Mouse (Mus musculus): ENCODE data around the gene Rnf7. TPM values are rescaled to one million over a fixed set of nuclear protein-coding genes. Genes with fewer than 3 reads are reported as not detected.
"Not testable (repeated sequence)": the region's sequence is repeated elsewhere in the genome, so short reads cannot be mapped to it uniquely, and the experiment has no call there.

Gene Rnf7
- polyA plus RNA-seq, 1 experiment from 2014 or later = 235 TPM

GRCm38 (mm10) chr9:96502856-96503610, 24.6 kb upstream of the Rnf7 start:
- H3K9me3 ChIP-seq (replicated peaks) = no peaks in the 10 kb centered on the region
- H3K4me3 ChIP-seq = no peak overlapping the region
- ATAC-seq = no peak
- no peaks in the 10 kb centered on the region for H3K27me3 ChIP-seq
- 85% methylated on average over 6 of the region's 6 CpGs for WGBS
- no peak overlapping the region for H3K9ac ChIP-seq
- no peaks in the 10 kb centered on the region for H3K36me3 ChIP-seq (ENCODE audit: poor library complexity, severe bottlenecking)
- H3K4me2 ChIP-seq = no peak overlapping the region
- H3K4me1 ChIP-seq = peaks cover 6% of the 10 kb centered on the region
- H3K27ac ChIP-seq = no peak overlapping the region

- H3K4me2 ChIP-seq = no peak overlapping the region
- 93% methylated on average over 7 of the region's 7 CpGs for WGBS
- H3K4me3 ChIP-seq = no peak overlapping the region
- H3K27ac ChIP-seq = no peak overlapping the region
- no peak overlapping the region for H3K9ac ChIP-seq
- no peak for ATAC-seq
- peaks cover 5% of the 10 kb centered on the region for H3K4me1 ChIP-seq
- H3K27me3 ChIP-seq = no peaks in the 10 kb centered on the region
- H3K36me3 ChIP-seq (ENCODE audit: poor library complexity, severe bottlenecking) = no peaks in the 10 kb centered on the region
- no peaks in the 10 kb centered on the region for H3K9me3 ChIP-seq (replicated peaks)
These were observed 22.7 kb upstream of the Rnf7 start for GRCm38 (mm10) chr9:96501217-96501616.

GRCm38 (mm10) chr9:96493212-96493611, 14.7 kb upstream of the Rnf7 start:
- H3K36me3 ChIP-seq (ENCODE audit: poor library complexity, severe bottlenecking) = no peaks in the 10 kb centered on the region
- H3K9ac ChIP-seq = no peak overlapping the region
- no peak overlapping the region for H3K4me2 ChIP-seq
- WGBS = 37% methylated on average over 3 of the region's 3 CpGs
- H3K4me3 ChIP-seq = no peak overlapping the region
- H3K4me1 ChIP-seq = 0 out of 2 replicates have a peak, but pooled peaks cover 6% of the 10 kb centered on the region
- no peak for ATAC-seq
- no peaks in the 10 kb centered on the region for H3K27me3 ChIP-seq
- H3K27ac ChIP-seq = no peak overlapping the region
- H3K9me3 ChIP-seq (replicated peaks) = no peaks in the 10 kb centered on the region

GRCm38 (mm10) chr9:96491810-96492209, 13.3 kb upstream of the Rnf7 start:
- H3K4me1 ChIP-seq = 0 out of 2 replicates have a peak, but pooled peaks cover 6% of the 10 kb centered on the region
- no peak overlapping the region for H3K27ac ChIP-seq
- no peak overlapping the region for H3K4me3 ChIP-seq
- H3K36me3 ChIP-seq (ENCODE audit: poor library complexity, severe bottlenecking) = no peaks in the 10 kb centered on the region
- no peaks in the 10 kb centered on the region for H3K27me3 ChIP-seq
- H3K9ac ChIP-seq = no peak overlapping the region
- H3K4me2 ChIP-seq = no peak overlapping the region
- H3K9me3 ChIP-seq (replicated peaks) = no peaks in the 10 kb centered on the region
- 36% methylated on average over 12 of the region's 12 CpGs for whole genome bisulfite sequencing
- no peak; the same call in 1 of the 2 replicates for ATAC-seq

GRCm38 (mm10) chr9:96487869-96488268, 9.4 kb upstream of the Rnf7 start:
- not testable (repeated sequence) for H3K9ac ChIP-seq; H3K4me3 ChIP-seq; H3K27ac ChIP-seq; ATAC-seq; H3K4me1 ChIP-seq; H3K4me2 ChIP-seq; H3K36me3 ChIP-seq (ENCODE audit: poor library complexity, severe bottlenecking); H3K27me3 ChIP-seq; H3K9me3 ChIP-seq (replicated peaks)
- 94% methylated on average over 5 of the region's 5 CpGs for WGBS

- no peak overlapping the region for H3K4me3 ChIP-seq
- peaks cover 3% of the 10 kb centered on the region; the same call in 1 of the 2 replicates for H3K27me3 ChIP-seq
- H3K9ac ChIP-seq = no peak overlapping the region
- 0 out of 2 replicates have a peak, but pooled peaks cover 3% of the 10 kb centered on the region for H3K4me1 ChIP-seq
- no peak overlapping the region for H3K4me2 ChIP-seq
- H3K9me3 ChIP-seq (replicated peaks) = no peaks in the 10 kb centered on the region
- H3K27ac ChIP-seq = no peak overlapping the region
- ATAC-seq = no peak
- H3K36me3 ChIP-seq (ENCODE audit: poor library complexity, severe bottlenecking) = no peaks in the 10 kb centered on the region
- WGBS = 46% methylated on average over 2 of the region's 2 CpGs
These were observed 5.2 kb upstream of the Rnf7 start for GRCm38 (mm10) chr9:96483648-96484047.

- 69% methylated on average over 3 of the region's 3 CpGs for WGBS
- H3K27ac ChIP-seq = no peak overlapping the region
- H3K4me3 ChIP-seq = no peak overlapping the region
- H3K27me3 ChIP-seq = peaks cover 3% of the 10 kb centered on the region; the same call in 1 of the 2 replicates
- no peak for ATAC-seq
- no peaks in the 10 kb centered on the region for H3K36me3 ChIP-seq (ENCODE audit: poor library complexity, severe bottlenecking)
- H3K4me1 ChIP-seq = 0 out of 2 replicates have a peak, but pooled peaks cover 3% of the 10 kb centered on the region
- no peak overlapping the region for H3K4me2 ChIP-seq
- H3K9ac ChIP-seq = no peak overlapping the region
- no peaks in the 10 kb centered on the region for H3K9me3 ChIP-seq (replicated peaks)
These were observed 4.6 kb upstream of the Rnf7 start for GRCm38 (mm10) chr9:96483028-96483427.

GRCm38 (mm10) chr9:96472356-96472755, 6.1 kb downstream of the Rnf7 start:
- Histone ChIP-seq H3K36me3 (ENCODE audit: poor library complexity, severe bottlenecking) (peaks cover 47% of the 10 kb centered on the region), H3K4me1 (peaks cover 19% of the 10 kb centered on the region), H3K27me3 (no peaks in the 10 kb centered on the region), H3K9ac (no peak overlapping the region), H3K9me3 (replicated peaks) (no peaks in the 10 kb centered on the region), H3K27ac (no peak overlapping the region), H3K4me3 (no peak overlapping the region), H3K4me2 (no peak overlapping the region)
- WGBS = 86% methylated on average over 3 of the region's 3 CpGs
- ATAC-seq = no peak

- not testable (repeated sequence) for H3K4me3 ChIP-seq; ATAC-seq; H3K4me2 ChIP-seq; H3K27me3 ChIP-seq; H3K9me3 ChIP-seq (replicated peaks); H3K9ac ChIP-seq; H3K27ac ChIP-seq
- WGBS = 74% methylated on average over 4 of the region's 4 CpGs
- Histone ChIP-seq H3K4me1 (peaks cover 12% of the 10 kb centered on the region; the same call in 1 of the 2 replicates), H3K36me3 (ENCODE audit: poor library complexity, severe bottlenecking) (peaks cover 53% of the 10 kb centered on the region)
These were observed 6.8 kb downstream of the Rnf7 start for GRCm38 (mm10) chr9:96471681-96472080.

GRCm38 (mm10) chr9:96470266-96470974, 8.1 kb downstream of the Rnf7 start:
- Histone ChIP-seq H3K27me3 (no peaks in the 10 kb centered on the region), H3K27ac (no peak overlapping the region), H3K4me1 (0 out of 2 replicates have a peak, but pooled peaks cover 6% of the 10 kb centered on the region), H3K9ac (no peak overlapping the region), H3K4me3 (no peak overlapping the region), H3K36me3 (ENCODE audit: poor library complexity, severe bottlenecking) (peaks cover 53% of the 10 kb centered on the region), H3K9me3 (replicated peaks) (no peaks in the 10 kb centered on the region), H3K4me2 (no peak overlapping the region)
- no peak for ATAC-seq
- WGBS = 91% methylated on average over 8 of the region's 8 CpGs

GRCm38 (mm10) chr9:96469556-96470265, 8.8 kb downstream of the Rnf7 start:
- H3K36me3 ChIP-seq (ENCODE audit: poor library complexity, severe bottlenecking) = peaks cover 46% of the 10 kb centered on the region
- 69% methylated on average over 8 of the region's 8 CpGs for WGBS
- no peaks in the 10 kb centered on the region for H3K9me3 ChIP-seq (replicated peaks)
- no peaks in the 10 kb centered on the region for H3K27me3 ChIP-seq
- no peak overlapping the region for H3K27ac ChIP-seq
- no peak for ATAC-seq
- no peak overlapping the region for H3K4me3 ChIP-seq
- H3K9ac ChIP-seq = no peak overlapping the region
- no peaks in the 10 kb centered on the region for H3K4me1 ChIP-seq
- H3K4me2 ChIP-seq = no peak overlapping the region

GRCm38 (mm10) chr9:96463708-96464107, 14.8 kb downstream of the Rnf7 start:
- Histone ChIP-seq H3K9me3 (replicated peaks) (0 out of 2 replicates have a peak, but pooled peaks cover 5% of the 10 kb centered on the region), H3K27ac (no peak overlapping the region), H3K27me3 (no peaks in the 10 kb centered on the region), H3K4me3 (no peak overlapping the region), H3K9ac (no peak overlapping the region), H3K36me3 (ENCODE audit: poor library complexity, severe bottlenecking) (peaks cover 36% of the 10 kb centered on the region), H3K4me2 (no peak overlapping the region), H3K4me1 (peaks cover 8% of the 10 kb centered on the region; the same call in 1 of the 2 replicates)
- no peak for ATAC-seq
- 67% methylated on average over 10 of the region's 10 CpGs for WGBS

Measured in forebrain, embryonic 13.5 days (tissue).